ENCODE assay signal across 13 mouse cellular contexts in the genomic region with DNA sequence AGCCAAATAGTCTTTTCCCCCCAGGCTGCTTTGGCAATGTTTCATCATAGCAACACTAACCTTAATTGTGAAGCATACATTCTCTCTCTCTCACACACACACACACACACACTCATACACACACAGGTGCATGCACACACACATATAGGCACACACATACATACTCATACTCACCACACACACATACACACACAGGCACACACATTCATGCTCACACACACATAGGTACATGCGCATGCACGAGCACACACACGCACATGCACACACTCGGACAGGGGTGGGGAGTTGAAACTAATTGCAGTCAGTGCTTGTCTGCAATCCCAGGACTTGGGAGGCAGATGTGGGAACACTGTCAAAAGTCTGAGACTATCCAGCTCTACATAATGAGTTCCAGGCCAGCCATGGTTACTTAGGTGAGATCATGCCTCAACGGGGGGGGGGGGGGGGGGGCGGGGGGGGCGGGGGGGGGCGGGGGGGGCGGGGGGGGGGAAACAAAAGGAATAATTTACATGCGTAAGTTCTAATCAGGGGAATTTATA. TPM values are rescaled to one million over a fixed set of nuclear protein-coding genes. Genes with fewer than 3 reads are reported as not detected.
A peak's percentile ranks its signal among the peaks of the same experiment; 100 is the strongest.
DNase-seq lines count a peak whose midpoint lies in the region; ATAC-seq and TF ChIP-seq lines count a peak whose summit lies in the region.
"Had no signal": no experiment of that assay in that cellular context is flagged by ENCODE, and none has a peak within 500 bp of the region (broad histone marks: within the 10 kb centered on the region; RNA-seq: fewer than 3 reads in every experiment).

No protein-coding gene starts in this region.

- TF ChIP-seq EP300 in stomach, postnatal 0 days (optimal IDR thresholded peaks at IDR 0.05), result no peak

- H3K4me2 ChIP-seq in embryonic facial prominence, embryonic 15.5 days (replicated peaks), result peak overlapping the region; percentile 45
- H3K4me2 ChIP-seq in stomach, postnatal 0 days (replicated peaks; ENCODE audit: low read depth), result no peak overlapping the region
- no peak overlapping the region for H3K4me2 ChIP-seq in intestine, embryonic 15.5 days (replicated peaks)
- H3K4me2 ChIP-seq: heart, embryonic 13.5 days had no signal

- no peak overlapping the region for H3K27ac ChIP-seq in gastrocnemius, adult 2 months
- peak overlapping the region; percentile 88; the same call in 1 of the 2 replicates for H3K27ac ChIP-seq in embryonic facial prominence, embryonic 15.5 days (replicated peaks)
- no peak overlapping the region for H3K27ac ChIP-seq in stomach, postnatal 0 days (replicated peaks)
- H3K27ac ChIP-seq in intestine, embryonic 15.5 days, result no peak overlapping the region
- H3K27ac ChIP-seq: forebrain, embryonic 10.5 days; heart, embryonic 13.5 days had no signal

- no peaks in the 10 kb centered on the region for H3K9me3 ChIP-seq in embryonic facial prominence, embryonic 15.5 days (replicated peaks)
- no peaks in the 10 kb centered on the region for H3K9me3 ChIP-seq in stomach, postnatal 0 days (ENCODE audit: control insufficient read depth, low read length)
- H3K9me3 ChIP-seq in intestine, embryonic 15.5 days, result no peaks in the 10 kb centered on the region
- H3K9me3 ChIP-seq: forebrain, embryonic 10.5 days; heart, embryonic 13.5 days had no signal

- peak; percentile 71 for ATAC-seq in embryonic facial prominence, embryonic 15.5 days (ENCODE audit: insufficient number of reproducible peaks, low FRiP score, low TSS enrichment, low read depth)
- 0 out of 2 replicates have a peak, but pooled peaks have one; percentile 24 for ATAC-seq in stomach, postnatal 0 days (ENCODE audit: low FRiP score, low TSS enrichment)
- no peak for ATAC-seq in intestine, embryonic 15.5 days
- no peak for ATAC-seq in erythroblast, adult 5-6 weeks (replicated peaks; ENCODE audit: low FRiP score, poor library complexity, severe bottlenecking)

- H3K36me3 ChIP-seq in embryonic facial prominence, embryonic 15.5 days, result no peaks in the 10 kb centered on the region
- no peaks in the 10 kb centered on the region for H3K36me3 ChIP-seq in stomach, postnatal 0 days (ENCODE audit: control insufficient read depth, insufficient read depth, low read length)
- no peaks in the 10 kb centered on the region for H3K36me3 ChIP-seq in intestine, embryonic 15.5 days
- H3K36me3 ChIP-seq: forebrain, embryonic 10.5 days; heart, embryonic 13.5 days had no signal

- no peak for DNase-seq in gastrocnemius, adult 2 months
- DNase-seq in gastrocnemius, postnatal 25 days, result no peak
- DNase-seq in retina, postnatal 1 day, result peak; percentile 14
- DNase-seq in retina, embryonic 14.5 days (ENCODE audit: low spot score), result no peak
- DNase-seq in stomach, postnatal 0 days (ENCODE audit: low spot score), result no peak
- DNase-seq: B cell, adult 2 months; heart, postnatal 36 days; lung, postnatal 10 days had no signal

- intact Hi-C loops in gastrocnemius, adult 2 months (cut with DNase I), result no loop called here

- H3K4me1 ChIP-seq in embryonic facial prominence, embryonic 15.5 days, result no peaks in the 10 kb centered on the region
- H3K4me1 ChIP-seq in stomach, postnatal 0 days (replicated peaks; ENCODE audit: control insufficient read depth, insufficient read depth), result no peaks in the 10 kb centered on the region
- no peaks in the 10 kb centered on the region for H3K4me1 ChIP-seq in intestine, embryonic 15.5 days (replicated peaks)
- H3K4me1 ChIP-seq: forebrain, embryonic 10.5 days; heart, embryonic 13.5 days had no signal

- H3K9ac ChIP-seq in embryonic facial prominence, embryonic 15.5 days, result no peak overlapping the region
- H3K9ac ChIP-seq in stomach, postnatal 0 days (ENCODE audit: low read length), result no peak overlapping the region
- no peak overlapping the region for H3K9ac ChIP-seq in intestine, embryonic 15.5 days
- H3K9ac ChIP-seq: heart, embryonic 13.5 days had no signal

- 39% methylated on average over 5 of the region's 10 CpGs for WGBS in embryonic facial prominence, embryonic 15.5 days
- 81% methylated on average over 5 of the region's 10 CpGs for WGBS in stomach, postnatal 0 days
- WGBS in intestine, embryonic 15.5 days, result 79% methylated on average over 5 of the region's 10 CpGs

- no peak for TF ChIP-seq CTCF in gastrocnemius, adult 2 months (IDR thresholded peaks at IDR 0.05)
- no peak for TF ChIP-seq CTCF in stomach, postnatal 0 days (IDR thresholded peaks at IDR 0.05; ENCODE audit: low read depth)

- no peaks in the 10 kb centered on the region for H3K27me3 ChIP-seq in embryonic facial prominence, embryonic 15.5 days
- H3K27me3 ChIP-seq in stomach, postnatal 0 days (ENCODE audit: control insufficient read depth, insufficient read depth, low read length), result no peaks in the 10 kb centered on the region
- no peaks in the 10 kb centered on the region for H3K27me3 ChIP-seq in intestine, embryonic 15.5 days (replicated peaks)
- H3K27me3 ChIP-seq: heart, embryonic 13.5 days had no signal

- H3K4me3 ChIP-seq in gastrocnemius, adult 2 months, result peak overlapping the region; percentile 67
- H3K4me3 ChIP-seq in embryonic facial prominence, embryonic 15.5 days (replicated peaks), result peak overlapping the region; percentile 31; the same call in 1 of the 2 replicates
- no peak overlapping the region for H3K4me3 ChIP-seq in stomach, postnatal 0 days (ENCODE audit: low read depth, low read length)
- no peak overlapping the region for H3K4me3 ChIP-seq in intestine, embryonic 15.5 days (replicated peaks)
- H3K4me3 ChIP-seq: forebrain, embryonic 10.5 days; heart, embryonic 13.5 days had no signal

RNA-seq across cellular contexts. Expression of a gene that starts 17.3 kb away (rescaled TPM):
- total RNA-seq in gastrocnemius, adult 2 months (2021), result 1 to 10 TPM; 2.2 to 2.7 TPM
- 1 to 10 TPM; 2.1 to 2.4 TPM for total RNA-seq in gastrocnemius, postnatal 25 days (2021)
- polyA plus RNA-seq in embryonic facial prominence, embryonic 15.5 days (2015; fragmentation: Nextera tagmentation; extraction: Ambion mirVana), result 11.8 and 12.7 TPM in 2 replicates
- 8.4 TPM in 2 replicates for polyA plus RNA-seq in stomach, postnatal 0 days (2015; fragmentation: Nextera tagmentation; extraction: Ambion mirVana)
- polyA plus RNA-seq in intestine, embryonic 15.5 days (2015; fragmentation: Nextera tagmentation; extraction: Ambion mirVana), result 11.3 and 11.9 TPM in 2 replicates
- total RNA-seq in erythroblast, adult 5-6 weeks (2015; ENCODE audit: low replicate concordance), result 0.21 and 2.3 TPM in 2 replicates
- 1.0 and 2.4 TPM in 2 replicates for total RNA-seq in erythroblast, adult 5-6 weeks (2017; ENCODE audit: low replicate concordance)

Comparison
In these comparisons a context has a peak if more than half of its experiments do, and no peak if none do; other contexts are left out.
1. H3K4me3 ChIP-seq: peak in gastrocnemius, adult 2 months (single experiment) and embryonic facial prominence, embryonic 15.5 days (single experiment); none in stomach, postnatal 0 days (single experiment) and intestine, embryonic 15.5 days (single experiment).
2. ATAC-seq: peak in embryonic facial prominence, embryonic 15.5 days (single experiment) and stomach, postnatal 0 days (single experiment); none in intestine, embryonic 15.5 days (single experiment) and erythroblast, adult 5-6 weeks (single experiment).